Mouse (Mus musculus) heart, adult 2 months (tissue): ENCODE results near the gene Cebpa.

Source experiments
- CTCF ChIP-seq: fragments of 200-600 bp; IDR thresholded peaks from 2 replicates; pipeline ENCODE4 v1.8.1; 2022; ENCODE audit warnings: antibody characterized with exemption, mild to moderate bottlenecking, moderate library complexity
- EP300 ChIP-seq: fragments of 200-500 bp; IDR thresholded peaks from 2 replicates; pipeline ENCODE4 v1.6.1; 2011; ENCODE audit warnings: low read depth, low read length, control low read depth; ENCODE audit not compliant: insufficient read depth
- POLR2A ChIP-seq: fragments of 200-500 bp; IDR thresholded peaks from 2 replicates; pipeline ENCODE4 v1.6.1; 2011; ENCODE audit warnings: mild to moderate bottlenecking, low read depth, low read length, control low read depth; ENCODE audit not compliant: insufficient read depth

GRCm38 (mm10) chr7:35117761-35118098, 1.4 kb upstream of the Cebpa start:
- TF ChIP-seq POLR2A: no peak
- no peak for TF ChIP-seq CTCF
- TF ChIP-seq EP300: no peak
